Mouse (Mus musculus) large intestine, adult 2 months (tissue): ENCODE measurements at regions not wholly inside any gene's neighbourhood (a gene's known extent, or its start where the extent isn't known, plus 50 kb on each side); places are given as distances from the start of the nearest gene placed in this dataset.

Experiments used
- DNase-seq: peaks from one replicate; pipeline ENCODE4 v3.0.0-alpha.2; 2012; ENCODE audit warnings: low read depth, low spot score
- WGBS: fragments of 180-500 bp; shearing (Covaris S2); methylation state at CpG from one replicate; pipeline ENCODE4 v1.1.7; 2018; 5-methylcytosine and 5-hydroxymethylcytosine counted together

GRCm38 (mm10) chr2:74463407-74463806 is 115.8 kb downstream of the Lnpk start:
- WGBS = 95% methylated on average over 2 of the region's 2 CpGs
- no peak for DNase-seq

GRCm38 (mm10) chr2:74461211-74461844 is 117.9 kb downstream of the Lnpk start:
- 56% methylated on average over 11 of the region's 11 CpGs for WGBS
- no peak for DNase-seq

- WGBS = 76% methylated on average over 4 of the region's 4 CpGs
- DNase-seq = no peak
Observed at GRCm38 (mm10) chr2:74454431-74454830, 124.8 kb downstream of the Lnpk start.

GRCm38 (mm10) chr2:74452679-74453078 is 126.6 kb downstream of the Lnpk start:
- DNase-seq = no peak
- 100% methylated on average over 1 of the region's 1 CpGs for WGBS

GRCm38 (mm10) chr2:74451578-74451977 is 127.7 kb downstream of the Lnpk start:
- WGBS = 49% methylated on average over 6 of the region's 6 CpGs
- no peak for DNase-seq

GRCm38 (mm10) chr2:74451038-74451437 is 128.2 kb downstream of the Lnpk start:
- 73% methylated on average over 4 of the region's 4 CpGs for WGBS

GRCm38 (mm10) chr2:74450064-74450765 is 129.0 kb downstream of the Lnpk start:
- 77% methylated on average over 11 of the region's 11 CpGs for WGBS
- no peak for DNase-seq

More at GRCm38 (mm10) chr2:74451038-74451437, 128.2 kb downstream of the Lnpk start:
- DNase-seq = no peak

- WGBS = 64% methylated on average over 13 of the region's 13 CpGs
- DNase-seq = no peak
Observed at GRCm38 (mm10) chr2:74435184-74435911, 143.9 kb downstream of the Lnpk start.

- 79% methylated on average over 15 of the region's 15 CpGs for WGBS
Observed at GRCm38 (mm10) chr2:74426746-74427145, 152.5 kb downstream of the Lnpk start.

GRCm38 (mm10) chr2:74424726-74425125 is 154.5 kb downstream of the Lnpk start:
- no peak for DNase-seq
- 75% methylated on average over 3 of the region's 3 CpGs for WGBS

More at GRCm38 (mm10) chr2:74426746-74427145, 152.5 kb downstream of the Lnpk start:
- DNase-seq = no peak

GRCm38 (mm10) chr2:74416097-74416496 is 163.1 kb downstream of the Lnpk start:
- WGBS = 85% methylated on average over 4 of the region's 4 CpGs

GRCm38 (mm10) chr2:74414721-74415120 is 164.5 kb downstream of the Lnpk start:
- DNase-seq = no peak
- WGBS = 95% methylated on average over 13 of the region's 13 CpGs

More at GRCm38 (mm10) chr2:74416097-74416496, 163.1 kb downstream of the Lnpk start:
- DNase-seq = no peak

- no peak for DNase-seq
- WGBS = 49% methylated on average over 4 of the region's 4 CpGs
Observed at GRCm38 (mm10) chr2:74409856-74410404, 169.3 kb downstream of the Lnpk start.

GRCm38 (mm10) chr2:74404493-74404892 is 174.7 kb downstream of the Lnpk start:
- WGBS = 44% methylated on average over 3 of the region's 3 CpGs
- no peak for DNase-seq

- 80% methylated on average over 4 of the region's 4 CpGs for WGBS
- no peak for DNase-seq
Observed at GRCm38 (mm10) chr2:74391064-74391463, 188.2 kb downstream of the Lnpk start.

GRCm38 (mm10) chr2:74388078-74388477 is 191.2 kb downstream of the Lnpk start:
- WGBS = 87% methylated on average over 5 of the region's 5 CpGs
- DNase-seq = no peak

GRCm38 (mm10) chr2:74384918-74385317 is 194.3 kb downstream of the Lnpk start:
- 92% methylated on average over 1 of the region's 1 CpGs for WGBS
- DNase-seq = no peak

- WGBS = 24% methylated on average over 7 of the region's 7 CpGs
- DNase-seq = no peak
Observed at GRCm38 (mm10) chr2:74380574-74381287, 198.5 kb downstream of the Lnpk start.

- no peak for DNase-seq
- WGBS = 97% methylated on average over 3 of the region's 3 CpGs
Observed at GRCm38 (mm10) chr2:74378709-74379108, 200.5 kb downstream of the Lnpk start.

GRCm38 (mm10) chr2:74373938-74374337 is 205.3 kb downstream of the Lnpk start:
- 74% methylated on average over 1 of the region's 1 CpGs for WGBS
- DNase-seq = no peak
